Mouse (Mus musculus) cerebellum, postnatal 36 days (tissue): ENCODE results near the gene Olfr1333.

Experiments used
- DNase-seq, 2 experiments: peaks; one replicate each; pipeline ENCODE4 v3.0.0; 2021 to 2022; ENCODE audit warnings: mixed read lengths in 2 of 2

Gene Olfr1333

GRCm38 (mm10) chr4:118836179-118836578 lies at the start of gene Olfr1333:
TSS of gene Olfr1333 (minus strand) at chr4:118836279.
- DNase-seq, result no peak

GRCm38 (mm10) chr4:118867566-118867965 lies 31.5 kb upstream of the Olfr1333 start:
- DNase-seq, result peak; percentile 20 to 23

- DNase-seq, result no peak
Observed at GRCm38 (mm10) chr4:118864349-118864748, 28.3 kb upstream of the Olfr1333 start, which contains the start of gene Olfr1331. TSS of gene Olfr1331 (plus strand) at chr4:118864649.

- DNase-seq, result peak in 1 of 2 experiments; percentile 2
Observed at GRCm38 (mm10) chr4:118862704-118863103, 26.6 kb upstream of the Olfr1333 start.

GRCm38 (mm10) chr4:118861791-118862190 lies 25.7 kb upstream of the Olfr1333 start:
- DNase-seq, result no peak

GRCm38 (mm10) chr4:118818921-118819320 lies 17.2 kb downstream of the Olfr1333 start:
- DNase-seq, result peak; percentile 14 to 22

- DNase-seq, result no peak
Observed at GRCm38 (mm10) chr4:118809844-118810243, 26.2 kb downstream of the Olfr1333 start, which contains the start of gene Olfr1335. TSS of gene Olfr1335 (minus strand) at chr4:118809944.

- peak; percentile 8 for DNase-seq
Observed at GRCm38 (mm10) chr4:118792796-118793195, 43.3 kb downstream of the Olfr1333 start.

GRCm38 (mm10) chr4:118782486-118782885 lies 53.6 kb downstream of the Olfr1333 start, which contains the start of gene Olfr1337:
TSS of gene Olfr1337 (minus strand) at chr4:118782586.
- no peak for DNase-seq
